Mouse (Mus musculus): Measurements from ENCODE around the gene Saysd1. TPM values are rescaled to one million over a fixed set of nuclear protein-coding genes. Genes with fewer than 3 reads are reported as not detected.
A peak's percentile ranks its signal among the peaks of the same experiment; 100 is the strongest.

The Saysd1 gene
- polyA plus RNA-seq, 1 experiment from 2014 or later: 12.7 TPM

DNA sequence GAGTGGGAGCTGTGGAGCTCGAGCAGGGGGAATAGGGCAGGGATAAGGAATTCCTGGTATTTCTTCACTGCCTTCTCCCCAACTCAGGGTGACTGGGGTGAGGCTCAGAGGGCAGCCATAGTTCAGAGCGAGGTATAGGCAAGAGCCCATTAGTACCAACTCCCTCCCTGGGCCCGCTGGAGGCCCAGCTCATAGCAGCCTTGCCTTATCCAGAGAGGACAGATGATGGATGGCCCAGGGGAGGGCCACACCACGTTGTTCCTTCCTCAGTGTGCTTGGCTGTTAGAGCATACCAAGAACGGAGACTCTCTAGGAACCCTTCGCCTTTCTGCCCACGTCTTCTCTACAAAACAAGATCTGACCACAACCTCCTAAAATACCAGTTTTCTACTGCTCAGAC lies 15.9 kb upstream of the Saysd1 start:
- 27% methylated on average over 7 of the region's 7 CpGs for WGBS
- Histone ChIP-seq H3K4me2 (no peak overlapping the region), H3K27ac (ENCODE audit: low read depth) (no peak overlapping the region), H3K4me1 (ENCODE audit: insufficient read depth) (peaks cover 3% of the 10 kb centered on the region), H3K9ac (no peak overlapping the region), H3K4me3 (ENCODE audit: low read depth, low read length) (no peak overlapping the region), H3K27me3 (ENCODE audit: insufficient read depth, low read length) (no peaks in the 10 kb centered on the region), H3K36me3 (ENCODE audit: insufficient read depth) (no peaks in the 10 kb centered on the region), H3K9me3 (ENCODE audit: low read depth, low read length) (no peaks in the 10 kb centered on the region)
- TF ChIP-seq CTCF (IDR thresholded peaks at IDR 0.05; ENCODE audit: low read depth): no peak
- ATAC-seq (ENCODE audit: insufficient read depth): no peak
- DNase-seq: peak; percentile 21

DNA sequence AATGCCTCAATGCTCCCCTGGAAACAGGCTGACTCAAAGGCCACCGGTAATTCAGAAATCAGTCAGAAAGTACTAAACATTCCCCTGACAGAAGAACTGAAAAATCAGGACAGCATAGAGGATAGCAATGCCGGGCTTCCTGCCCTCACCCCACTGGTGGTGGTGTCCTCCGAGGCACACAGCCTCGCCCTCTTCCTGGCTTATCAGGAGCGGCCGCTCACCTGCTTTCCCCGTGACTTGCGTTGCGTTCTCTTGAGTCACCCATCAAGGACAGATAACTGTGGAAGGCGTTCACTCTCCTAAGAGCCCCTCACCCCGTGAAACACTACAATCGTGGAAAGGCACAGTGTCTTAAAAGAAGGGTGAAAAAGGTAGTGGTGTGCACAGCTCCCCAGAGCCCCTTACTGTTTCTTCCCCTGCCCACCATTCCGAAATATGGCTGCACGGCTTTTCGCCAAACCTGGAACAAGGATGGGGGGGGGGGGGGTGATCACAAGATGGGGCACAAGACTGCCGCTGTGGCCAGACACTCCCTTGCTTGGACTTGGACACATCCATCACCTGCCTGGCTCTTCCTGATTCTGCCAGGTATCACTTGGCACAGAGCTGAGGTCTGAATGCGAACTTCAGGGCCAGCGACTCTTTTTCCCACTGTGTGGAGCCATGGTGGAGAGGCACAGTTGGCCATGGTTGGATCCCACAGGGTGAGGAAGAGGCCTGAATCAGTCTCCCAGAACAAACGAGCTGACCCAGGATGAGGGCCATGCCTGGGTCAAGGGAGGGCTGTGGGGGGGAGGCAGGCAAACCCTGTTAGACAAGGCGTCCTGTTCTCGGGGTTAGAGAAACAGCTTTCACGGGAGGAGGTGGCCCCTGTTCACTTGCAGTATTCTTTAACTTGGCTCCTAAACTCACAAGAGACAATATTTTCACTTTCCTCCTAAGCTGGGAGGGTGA lies 11.1 kb upstream of the Saysd1 start:
- WGBS: 87% methylated on average over 22 of the region's 22 CpGs
- no peak for TF ChIP-seq CTCF (IDR thresholded peaks at IDR 0.05; ENCODE audit: low read depth)

DNA sequence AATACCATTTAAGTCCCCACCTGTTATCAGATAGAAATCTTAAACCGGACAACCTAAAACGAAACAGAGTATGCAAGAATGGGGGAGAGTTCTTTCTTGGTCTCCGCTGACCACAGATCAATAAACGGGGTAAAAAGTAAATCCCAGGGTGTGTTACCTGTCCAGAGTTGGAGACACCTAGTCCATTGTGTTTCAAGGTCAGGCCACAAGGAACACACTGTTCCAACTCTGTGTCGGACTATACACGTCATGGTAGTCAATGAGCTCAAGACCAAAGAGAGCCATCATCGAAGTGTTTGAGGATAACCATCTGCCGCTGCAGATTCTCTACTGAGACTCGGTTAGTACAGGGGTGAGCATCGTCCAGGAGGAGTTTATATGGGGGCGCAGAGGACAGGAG lies 10.2 kb upstream of the Saysd1 start:
- no peak for ATAC-seq (ENCODE audit: insufficient read depth)
- H3K4me1 ChIP-seq (ENCODE audit: insufficient read depth): no peaks in the 10 kb centered on the region
- no peak for DNase-seq
- no peak for TF ChIP-seq CTCF (IDR thresholded peaks at IDR 0.05; ENCODE audit: low read depth)
- no peaks in the 10 kb centered on the region for H3K9me3 ChIP-seq (ENCODE audit: low read depth, low read length)
- H3K4me2 ChIP-seq: no peak overlapping the region
- 79% methylated on average over 11 of the region's 11 CpGs for WGBS
- no peaks in the 10 kb centered on the region for H3K27me3 ChIP-seq (ENCODE audit: insufficient read depth, low read length)
- H3K9ac ChIP-seq: no peak overlapping the region
- no peak overlapping the region for H3K4me3 ChIP-seq (ENCODE audit: low read depth, low read length)
- no peak overlapping the region for H3K27ac ChIP-seq (ENCODE audit: low read depth)
- peaks cover 23% of the 10 kb centered on the region; the same call in 1 of the 2 replicates for H3K36me3 ChIP-seq (ENCODE audit: insufficient read depth)

More for the DNA sequence above, 11.1 kb upstream of the Saysd1 start:
- ATAC-seq (ENCODE audit: insufficient read depth) (no peak), DNase-seq (no peak)
- Histone ChIP-seq H3K4me3 (ENCODE audit: low read depth, low read length) (no peak overlapping the region), H3K4me2 (no peak overlapping the region), H3K27ac (ENCODE audit: low read depth) (no peak overlapping the region), H3K4me1 (ENCODE audit: insufficient read depth) (no peaks in the 10 kb centered on the region), H3K36me3 (ENCODE audit: insufficient read depth) (peaks cover 14% of the 10 kb centered on the region; the same call in 1 of the 2 replicates), H3K9me3 (ENCODE audit: low read depth, low read length) (no peaks in the 10 kb centered on the region), H3K9ac (no peak overlapping the region), H3K27me3 (ENCODE audit: insufficient read depth, low read length) (no peaks in the 10 kb centered on the region)

DNA sequence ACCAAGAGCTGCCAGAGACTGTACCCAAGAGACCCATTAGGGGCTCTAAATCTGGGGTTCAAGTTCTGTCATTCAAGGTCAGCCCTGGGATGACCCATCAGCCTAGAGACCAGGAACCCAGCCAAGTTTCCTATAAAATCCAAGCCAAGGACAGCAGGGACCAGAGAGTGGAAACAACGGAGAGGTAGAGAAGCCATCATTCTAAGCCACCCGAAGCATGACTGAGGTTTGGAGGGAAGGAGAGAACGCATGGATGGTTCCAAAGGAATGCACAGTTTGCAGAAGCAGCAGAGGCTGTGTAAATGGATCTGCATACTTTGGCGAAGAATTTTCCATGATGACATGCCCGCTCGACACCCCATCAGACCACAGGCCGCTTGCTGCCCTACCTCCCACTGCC lies 9.5 kb upstream of the Saysd1 start:
- 83% methylated on average over 7 of the region's 7 CpGs for WGBS
- DNase-seq: no peak
- no peak overlapping the region for H3K4me3 ChIP-seq (ENCODE audit: low read depth, low read length)
- no peaks in the 10 kb centered on the region for H3K27me3 ChIP-seq (ENCODE audit: insufficient read depth, low read length)
- ATAC-seq (ENCODE audit: insufficient read depth): no peak
- no peak overlapping the region for H3K27ac ChIP-seq (ENCODE audit: low read depth)
- TF ChIP-seq CTCF (IDR thresholded peaks at IDR 0.05; ENCODE audit: low read depth): no peak
- H3K36me3 ChIP-seq (ENCODE audit: insufficient read depth): peaks cover 23% of the 10 kb centered on the region; the same call in 1 of the 2 replicates
- no peak overlapping the region for H3K9ac ChIP-seq
- H3K4me2 ChIP-seq: no peak overlapping the region
- H3K4me1 ChIP-seq (ENCODE audit: insufficient read depth): no peaks in the 10 kb centered on the region
- no peaks in the 10 kb centered on the region for H3K9me3 ChIP-seq (ENCODE audit: low read depth, low read length)

DNA sequence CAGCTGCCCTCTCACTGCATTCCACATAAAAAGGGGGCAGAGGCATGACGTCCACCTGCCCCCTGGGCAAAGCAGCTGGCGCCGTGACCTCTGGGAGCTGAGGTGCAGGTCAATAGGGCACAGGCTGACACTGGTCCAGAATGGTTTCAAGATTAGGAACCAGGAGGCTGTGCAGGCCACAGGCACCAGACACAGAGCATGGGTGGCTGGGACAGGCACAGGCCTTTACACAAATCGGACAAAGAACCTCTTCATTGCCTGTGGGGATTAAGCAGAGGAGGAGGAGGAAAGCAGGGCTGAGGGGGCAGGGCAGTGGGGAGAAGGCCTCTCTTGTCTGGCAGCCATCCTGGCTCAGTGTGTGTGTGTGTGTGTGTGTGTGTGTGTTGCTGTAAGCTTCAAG lies 5.8 kb upstream of the Saysd1 start:
- Histone ChIP-seq H3K36me3 (ENCODE audit: insufficient read depth) (peaks cover 40% of the 10 kb centered on the region; the same call in 1 of the 2 replicates), H3K9ac (no peak overlapping the region), H3K4me2 (no peak overlapping the region), H3K4me3 (ENCODE audit: low read depth, low read length) (no peak overlapping the region), H3K9me3 (ENCODE audit: low read depth, low read length) (no peaks in the 10 kb centered on the region), H3K27me3 (ENCODE audit: insufficient read depth, low read length) (no peaks in the 10 kb centered on the region), H3K27ac (ENCODE audit: low read depth) (no peak overlapping the region), H3K4me1 (ENCODE audit: insufficient read depth) (no peaks in the 10 kb centered on the region)
- TF ChIP-seq CTCF (IDR thresholded peaks at IDR 0.05; ENCODE audit: low read depth): no peak
- DNase-seq (no peak), ATAC-seq (ENCODE audit: insufficient read depth) (no peak)
- 57% methylated on average over 4 of the region's 4 CpGs for WGBS

DNA sequence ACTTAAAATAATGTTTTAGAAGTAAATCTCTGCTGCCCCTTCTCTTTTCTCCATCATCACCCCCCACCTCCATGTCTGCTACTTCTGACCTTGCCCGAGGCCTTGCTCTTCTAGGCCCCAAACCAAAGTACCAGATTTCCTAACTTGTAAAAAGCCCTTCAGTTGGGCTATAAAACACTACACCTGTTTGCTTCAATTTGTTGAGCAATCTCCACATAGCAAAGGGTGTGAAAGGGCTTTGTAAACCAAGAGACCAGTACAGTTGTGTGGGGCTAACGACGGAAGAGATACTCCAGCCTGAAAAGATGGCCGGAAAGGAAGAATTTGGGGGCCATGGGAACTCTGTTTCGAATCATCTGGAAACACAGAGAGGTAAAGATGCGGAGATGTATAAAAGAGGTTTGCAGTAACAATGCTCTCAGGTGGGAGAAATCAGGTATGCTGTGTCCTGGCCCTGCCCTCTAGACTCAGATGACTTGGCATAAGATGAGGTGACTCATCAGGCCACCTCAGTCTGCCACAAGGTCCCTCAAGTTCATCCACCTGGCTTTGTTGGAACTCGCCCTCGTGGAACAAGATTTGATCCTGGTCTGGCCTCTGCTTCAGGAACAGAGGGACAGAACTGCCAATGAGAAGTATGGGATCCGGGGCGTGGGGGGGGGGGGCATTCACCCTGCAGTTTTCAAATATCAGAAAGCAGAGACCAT lies 3.2 kb downstream of the Saysd1 start:
- no peak overlapping the region for H3K4me2 ChIP-seq
- TF ChIP-seq CTCF (IDR thresholded peaks at IDR 0.05; ENCODE audit: low read depth): no peak
- no peak for DNase-seq
- no peaks in the 10 kb centered on the region for H3K4me1 ChIP-seq (ENCODE audit: insufficient read depth)
- no peaks in the 10 kb centered on the region for H3K9me3 ChIP-seq (ENCODE audit: low read depth, low read length)
- H3K27ac ChIP-seq (ENCODE audit: low read depth): no peak overlapping the region
- H3K36me3 ChIP-seq (ENCODE audit: insufficient read depth): no peaks in the 10 kb centered on the region
- no peak overlapping the region for H3K4me3 ChIP-seq (ENCODE audit: low read depth, low read length)
- no peak overlapping the region for H3K9ac ChIP-seq
- H3K27me3 ChIP-seq (ENCODE audit: insufficient read depth, low read length): no peaks in the 10 kb centered on the region
- no peak for ATAC-seq (ENCODE audit: insufficient read depth)
- WGBS: 85% methylated on average over 10 of the region's 10 CpGs

DNA sequence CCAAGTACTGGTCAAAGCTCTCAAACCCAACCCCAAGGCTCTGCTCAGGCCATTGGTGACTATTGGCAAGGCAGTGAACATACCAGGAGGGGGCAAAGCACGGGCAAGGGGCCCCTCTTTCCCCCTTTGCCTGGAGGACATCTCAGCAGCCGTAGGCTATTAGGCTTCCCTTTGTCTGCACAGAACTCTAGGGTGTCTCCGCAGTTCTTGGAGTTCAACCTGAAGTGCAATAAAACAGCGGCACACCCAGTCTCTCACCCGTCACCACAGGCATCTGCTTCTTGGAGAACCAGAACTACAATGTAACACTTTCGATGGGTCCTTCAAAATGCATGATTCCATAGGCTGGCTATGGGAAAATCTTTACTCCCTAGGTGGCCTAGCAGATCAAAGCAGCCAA lies 10.2 kb downstream of the Saysd1 start:
- no peak for TF ChIP-seq CTCF (IDR thresholded peaks at IDR 0.05; ENCODE audit: low read depth)
- Histone ChIP-seq H3K36me3 (ENCODE audit: insufficient read depth) (no peaks in the 10 kb centered on the region), H3K27me3 (ENCODE audit: insufficient read depth, low read length) (no peaks in the 10 kb centered on the region), H3K9ac (no peak overlapping the region), H3K4me3 (ENCODE audit: low read depth, low read length) (no peak overlapping the region), H3K27ac (ENCODE audit: low read depth) (no peak overlapping the region), H3K4me1 (ENCODE audit: insufficient read depth) (no peaks in the 10 kb centered on the region), H3K4me2 (no peak overlapping the region), H3K9me3 (ENCODE audit: low read depth, low read length) (no peaks in the 10 kb centered on the region)
- no peak for DNase-seq
- ATAC-seq (ENCODE audit: insufficient read depth): no peak
- 76% methylated on average over 6 of the region's 6 CpGs for WGBS
